Mouse (Mus musculus) hindbrain, embryonic 15.5 days (tissue): ENCODE measurements around the gene Slc25a39. TPM values are rescaled to one million over a fixed set of nuclear protein-coding genes. Genes with fewer than 3 reads are reported as not detected.

Source experiments
- ATAC-seq: fragments of 200-750 bp; cut with Nextera tagmentation; 2 replicates; pipeline ENCODE4 v1.8.0; 2017; ENCODE audit warnings: low read depth, moderate number of reproducible peaks, moderate TSS enrichment; ENCODE audit not compliant: low FRiP score
- H3K27ac ChIP-seq: fragments of 300-500 bp; sonication (generic); replicated peaks from 2 replicates; pipeline ENCODE4 v1.5.1; 2015; ENCODE audit warnings: mild to moderate bottlenecking, inconsistent platforms
- H3K27me3 ChIP-seq: fragments of 300-500 bp; sonication (generic); 2 replicates; pipeline ENCODE4 v1.6.1; 2015; ENCODE audit warnings: control low read depth, inconsistent platforms
- H3K36me3 ChIP-seq: fragments of 300-500 bp; sonication (generic); 2 replicates; pipeline ENCODE4 v1.6.1; 2015; ENCODE audit warnings: control low read depth, inconsistent platforms
- H3K4me1 ChIP-seq: fragments of 300-500 bp; sonication (generic); replicated peaks from 2 replicates; pipeline ENCODE4 v1.6.1; 2015; ENCODE audit warnings: control low read depth, inconsistent platforms
- H3K4me2 ChIP-seq: fragments of 300-500 bp; sonication (generic); 2 replicates; pipeline ENCODE4 v1.6.1; 2015; ENCODE audit warnings: moderate library complexity, mild to moderate bottlenecking, inconsistent platforms
- H3K4me3 ChIP-seq: fragments of 300-500 bp; sonication (generic); 2 replicates; pipeline ENCODE4 v1.5.1; 2015; ENCODE audit warnings: mild to moderate bottlenecking, inconsistent platforms
- H3K9ac ChIP-seq: fragments of 300-500 bp; sonication (generic); 2 replicates; pipeline ENCODE4 v1.6.1; 2015; ENCODE audit warnings: inconsistent platforms
- H3K9me3 ChIP-seq: fragments of 300-500 bp; sonication (generic); 2 replicates; pipeline ENCODE4 v1.6.1; 2016; ENCODE audit warnings: control low read depth, inconsistent platforms
- WGBS: fragments of 180-500 bp; shearing (Covaris S2); methylation state at CpG from one replicate; pipeline ENCODE4 v1.1.7; 2015; 5-methylcytosine and 5-hydroxymethylcytosine counted together
- microRNA-seq: library from miRNA; unstranded; fragments of <30 nt; microRNA quantifications from one replicate; pipeline ENCODE4, GENCODE M21; 2016
- polyA plus RNA-seq: library from polyadenylated mRNA; unstranded; fragments of >200 nt; fragmentation: Nextera tagmentation; extraction: Ambion mirVana; gene quantifications from 2 replicates; pipeline ENCODE4 v1.2.1, GENCODE M21; 2015

Slc25a39 gene
- polyA plus RNA-seq, 1 experiment from 2014 or later, result 168 TPM

GRCm38 (mm10) chr11:102356636-102357350 is 51.0 kb downstream of the Slc25a39 start:
- WGBS, result 78% methylated on average over 31 of the region's 31 CpGs
- no peak overlapping the region for H3K4me3 ChIP-seq
- no peaks in the 10 kb centered on the region for H3K9me3 ChIP-seq
- no peaks in the 10 kb centered on the region for H3K4me1 ChIP-seq
- no peak overlapping the region for H3K27ac ChIP-seq
- no peak overlapping the region for H3K4me2 ChIP-seq
- H3K36me3 ChIP-seq, result no peaks in the 10 kb centered on the region
- H3K9ac ChIP-seq, result no peak overlapping the region
- ATAC-seq, result no peak
- no peaks in the 10 kb centered on the region for H3K27me3 ChIP-seq

GRCm38 (mm10) chr11:102356190-102356589 is 51.6 kb downstream of the Slc25a39 start:
- H3K9ac ChIP-seq, result no peak overlapping the region
- H3K9me3 ChIP-seq, result no peaks in the 10 kb centered on the region
- WGBS, result 81% methylated on average over 12 of the region's 12 CpGs
- no peak overlapping the region for H3K4me2 ChIP-seq
- H3K36me3 ChIP-seq, result no peaks in the 10 kb centered on the region
- no peaks in the 10 kb centered on the region for H3K27me3 ChIP-seq
- ATAC-seq, result no peak
- H3K27ac ChIP-seq, result no peak overlapping the region
- no peaks in the 10 kb centered on the region for H3K4me1 ChIP-seq
- H3K4me3 ChIP-seq, result no peak overlapping the region

GRCm38 (mm10) chr11:102355501-102355900 is 52.2 kb downstream of the Slc25a39 start:
- H3K36me3 ChIP-seq, result no peaks in the 10 kb centered on the region
- ATAC-seq, result no peak
- no peaks in the 10 kb centered on the region for H3K9me3 ChIP-seq
- no peaks in the 10 kb centered on the region for H3K4me1 ChIP-seq
- no peak overlapping the region for H3K27ac ChIP-seq
- 90% methylated on average over 3 of the region's 3 CpGs for WGBS
- H3K4me3 ChIP-seq, result no peak overlapping the region
- H3K27me3 ChIP-seq, result no peaks in the 10 kb centered on the region
- no peak overlapping the region for H3K4me2 ChIP-seq
- no peak overlapping the region for H3K9ac ChIP-seq

- Histone ChIP-seq H3K27me3 (no peaks in the 10 kb centered on the region), H3K27ac (no peak overlapping the region), H3K36me3 (no peaks in the 10 kb centered on the region), H3K4me3 (no peak overlapping the region), H3K4me2 (no peak overlapping the region), H3K9me3 (no peaks in the 10 kb centered on the region), H3K9ac (no peak overlapping the region), H3K4me1 (no peaks in the 10 kb centered on the region)
- ATAC-seq, result no peak
- WGBS, result 46% methylated on average over 8 of the region's 8 CpGs
Observed at GRCm38 (mm10) chr11:102353021-102353431, 54.7 kb downstream of the Slc25a39 start.

Small RNAs within 50 kb of the gene (microRNA-seq; reads per million reads assigned to microRNA genes)
- gene Mir6930, result not detected

Other genes with a start within 250 kb of the Slc25a39 start
- gene Lsm12, start 222.7 kb downstream of the Slc25a39 start, polyA plus RNA-seq, result 102 and 121 TPM in 2 replicates
- 40.4 and 41.2 TPM in 2 replicates for gene G6pc3, start 218.3 kb downstream of the Slc25a39 start, polyA plus RNA-seq
- 82.7 and 84.9 TPM in 2 replicates for gene Hdac5, start 177.8 kb downstream of the Slc25a39 start, polyA plus RNA-seq
- 3.3 and 3.4 TPM in 2 replicates for gene BC030867, start 159.1 kb downstream of the Slc25a39 start, polyA plus RNA-seq
- 0.10 and 0.13 TPM in 2 replicates for gene Asb16, start 139.2 kb downstream of the Slc25a39 start, polyA plus RNA-seq
- 80.4 and 83.3 TPM in 2 replicates for gene Tmub2, start 123.0 kb downstream of the Slc25a39 start, polyA plus RNA-seq
- 30.2 and 31.4 TPM in 2 replicates for gene Atxn7l3, start 111.3 kb downstream of the Slc25a39 start, polyA plus RNA-seq
- 77.7 and 85.0 TPM in 2 replicates for gene Ubtf, start 88.2 kb downstream of the Slc25a39 start, polyA plus RNA-seq
- gene Slc4a1, start 41.7 kb downstream of the Slc25a39 start, polyA plus RNA-seq, result 2.4 and 3.4 TPM in 2 replicates
- 135 and 149 TPM in 2 replicates for gene Rundc3a, start 14.5 kb downstream of the Slc25a39 start, polyA plus RNA-seq
- 85.7 and 85.9 TPM in 2 replicates for gene Grn, start 22.4 kb upstream of the Slc25a39 start, polyA plus RNA-seq
- 29.3 and 30.7 TPM in 2 replicates for gene Fam171a2, start 39.7 kb upstream of the Slc25a39 start, polyA plus RNA-seq
- gene Itga2b, start 62.2 kb upstream of the Slc25a39 start, polyA plus RNA-seq, result 9.5 and 10.1 TPM in 2 replicates
- 66.6 and 69.9 TPM in 2 replicates for gene Gpatch8, start 148.4 kb upstream of the Slc25a39 start, polyA plus RNA-seq
- 3.1 and 3.4 TPM in 2 replicates for gene Gm11627, start 171.5 kb upstream of the Slc25a39 start, polyA plus RNA-seq
- 7.9 and 9.8 TPM in 2 replicates for gene Fzd2, start 196.4 kb upstream of the Slc25a39 start, polyA plus RNA-seq